Mouse (Mus musculus) kidney, embryonic 16.5 days (tissue): ENCODE results near the gene Teddm3. TPM values are rescaled to one million over a fixed set of nuclear protein-coding genes. Genes with fewer than 3 reads are reported as not detected.
A peak's percentile ranks its signal among the peaks of the same experiment; 100 is the strongest.
"Not testable (repeated sequence)": the region's sequence is repeated elsewhere in the genome, so short reads cannot be mapped to it uniquely, and the experiment has no call there.

Experiments used
- ATAC-seq: fragments of 200-750 bp; cut with Nextera tagmentation; 2 replicates; pipeline ENCODE4 v1.8.0; 2017; ENCODE audit warnings: moderate TSS enrichment; ENCODE audit not compliant: low FRiP score, low TSS enrichment
- H3K27ac ChIP-seq: fragments of 300-500 bp; sonication (generic); 2 replicates; pipeline ENCODE4 v1.5.1; 2014; ENCODE audit warnings: low read length
- H3K27me3 ChIP-seq: fragments of 300-500 bp; sonication (generic); 2 replicates; pipeline ENCODE4 v1.6.1; 2014; ENCODE audit warnings: low read length, control low read depth, mixed read lengths; ENCODE audit not compliant: insufficient read depth
- H3K36me3 ChIP-seq: fragments of 300-500 bp; sonication (generic); 2 replicates; pipeline ENCODE4 v1.6.1; 2014; ENCODE audit warnings: low read length, control low read depth, mixed read lengths; ENCODE audit not compliant: insufficient read depth
- H3K4me1 ChIP-seq: fragments of 300-500 bp; sonication (generic); 2 replicates; pipeline ENCODE4 v1.6.1; 2014; ENCODE audit warnings: low read length, control low read depth, mixed read lengths; ENCODE audit not compliant: insufficient read depth
- H3K4me2 ChIP-seq: fragments of 300-500 bp; sonication (generic); replicated peaks from 2 replicates; pipeline ENCODE4 v1.6.1; 2014; ENCODE audit warnings: low read depth, low read length
- H3K4me3 ChIP-seq: fragments of 300-500 bp; sonication (generic); 2 replicates; pipeline ENCODE4 v1.5.1; 2014; ENCODE audit warnings: mild to moderate bottlenecking, low read length
- H3K9ac ChIP-seq: fragments of 300-500 bp; sonication (generic); replicated peaks from 2 replicates; pipeline ENCODE4 v1.6.1; 2014; ENCODE audit warnings: low read length
- H3K9me3 ChIP-seq: fragments of 300-500 bp; sonication (generic); 2 replicates; pipeline ENCODE4 v1.6.1; 2016; ENCODE audit warnings: low read length, control low read depth
- WGBS: fragments of 180-500 bp; shearing (Covaris S2); extraction: QIAGEN DNeasy Blood & Tissue Kit; methylation state at CpG from one replicate; pipeline ENCODE4 v1.1.7; 2014; 5-methylcytosine and 5-hydroxymethylcytosine counted together
- polyA plus RNA-seq: library from polyadenylated mRNA; unstranded; fragments of >200 nt; fragmentation: Nextera tagmentation; extraction: Ambion mirVana; gene quantifications from 2 replicates; pipeline ENCODE4 v1.2.1, GENCODE M21; 2015

Teddm3 gene
- polyA plus RNA-seq, 1 experiment from 2014 or later, result 0.14 TPM

DNA sequence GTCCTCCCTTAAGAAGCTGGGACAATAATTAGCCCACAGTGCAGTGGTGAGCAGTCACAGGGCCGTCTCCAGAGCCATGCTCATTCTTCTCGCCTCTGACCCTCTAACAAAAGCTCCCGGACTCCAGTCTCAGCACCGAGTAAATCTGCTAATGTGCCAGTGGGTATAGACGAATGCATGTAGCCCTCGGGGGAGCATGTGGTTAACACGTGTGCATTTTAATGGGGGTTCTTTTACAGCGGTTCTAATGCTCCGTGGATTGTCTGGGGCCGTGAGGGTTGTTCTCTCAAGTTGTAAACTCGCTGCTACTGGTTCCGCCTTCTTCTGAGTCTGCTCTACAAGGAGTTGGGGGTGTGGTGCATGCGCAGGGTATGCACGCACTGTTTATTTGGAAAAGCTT lies 37.8 kb upstream of the Teddm3 start:
- Histone ChIP-seq H3K4me2 (no peak overlapping the region), H3K36me3 (no peaks in the 10 kb centered on the region), H3K27me3 (no peaks in the 10 kb centered on the region), H3K4me3 (no peak overlapping the region), H3K9me3 (no peaks in the 10 kb centered on the region), H3K27ac (no peak overlapping the region), H3K4me1 (peaks cover 4% of the 10 kb centered on the region; the same call in 1 of the 2 replicates), H3K9ac (no peak overlapping the region)
- ATAC-seq, result no peak
- 65% methylated on average over 14 of the region's 14 CpGs for WGBS

DNA sequence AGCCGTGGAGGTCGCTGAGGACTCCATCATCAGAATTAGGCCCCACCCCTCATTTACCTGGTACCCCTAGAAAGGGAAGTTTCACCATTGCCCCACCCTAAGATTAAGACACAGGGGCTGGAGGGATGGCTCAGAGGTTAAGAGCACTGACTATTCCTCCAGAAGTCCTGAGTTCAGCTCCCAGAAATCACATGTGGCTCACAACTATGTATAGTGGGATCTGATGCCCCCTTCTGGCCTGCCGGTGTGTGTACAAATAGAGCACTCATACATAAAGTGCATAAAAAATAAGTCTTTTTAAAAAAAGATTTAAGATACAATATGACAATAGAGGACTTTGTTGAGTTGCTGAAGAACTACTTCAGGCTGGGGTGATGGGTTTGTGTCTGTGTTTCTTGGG lies 34.5 kb upstream of the Teddm3 start:
- ATAC-seq, result no peak
- Histone ChIP-seq H3K36me3 (no peaks in the 10 kb centered on the region), H3K4me1 (peaks cover 4% of the 10 kb centered on the region; the same call in 1 of the 2 replicates), H3K4me2 (no peak overlapping the region), H3K4me3 (no peak overlapping the region), H3K27ac (no peak overlapping the region), H3K9ac (no peak overlapping the region), H3K9me3 (no peaks in the 10 kb centered on the region), H3K27me3 (no peaks in the 10 kb centered on the region)
- WGBS, result 77% methylated on average over 3 of the region's 3 CpGs

DNA sequence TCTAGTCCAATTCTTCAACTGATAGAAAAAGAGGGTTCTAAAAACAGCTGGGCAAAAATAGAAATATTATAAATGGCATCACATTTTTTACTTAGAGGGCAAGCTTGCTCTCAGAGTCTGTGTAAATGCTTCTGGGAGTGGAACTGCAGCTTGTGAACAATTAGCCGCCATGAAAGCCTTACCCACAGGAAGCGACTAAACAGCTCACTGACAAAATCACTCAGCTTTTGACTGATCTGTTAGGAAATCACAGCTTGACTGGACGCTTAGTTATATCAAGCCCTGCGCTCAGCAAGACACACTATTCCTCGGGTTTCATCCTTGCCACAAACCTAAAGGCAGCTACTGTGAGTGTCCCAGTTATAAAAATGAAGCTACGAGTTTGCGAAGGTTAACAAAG lies 33.8 kb upstream of the Teddm3 start:
- Histone ChIP-seq H3K27me3 (no peaks in the 10 kb centered on the region), H3K9me3 (no peaks in the 10 kb centered on the region), H3K9ac (no peak overlapping the region), H3K4me1 (peaks cover 4% of the 10 kb centered on the region; the same call in 1 of the 2 replicates), H3K4me2 (no peak overlapping the region), H3K4me3 (no peak overlapping the region), H3K27ac (no peak overlapping the region), H3K36me3 (no peaks in the 10 kb centered on the region)
- no peak for ATAC-seq
- WGBS, result 47% methylated on average over 7 of the region's 7 CpGs

DNA sequence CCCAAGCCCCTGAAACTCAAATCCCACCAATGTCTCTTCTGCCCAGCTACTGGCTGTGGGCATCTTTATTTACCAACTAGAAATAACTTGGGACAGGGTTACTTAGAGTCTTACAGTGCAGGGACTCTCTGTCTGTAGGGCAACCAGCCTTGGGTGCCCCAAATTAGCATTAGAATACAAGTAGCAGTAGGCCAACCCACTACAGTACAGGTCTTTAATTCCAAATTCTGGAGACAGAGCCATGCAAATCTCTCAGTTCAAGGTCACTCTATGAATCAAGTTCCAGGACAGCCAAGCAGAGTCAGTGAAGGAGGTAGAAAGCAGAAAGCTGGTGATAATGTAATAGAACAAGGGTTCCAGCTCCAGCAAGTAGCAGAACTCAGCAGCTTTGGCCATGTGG lies 30.9 kb upstream of the Teddm3 start:
- H3K4me3 ChIP-seq, result no peak overlapping the region
- H3K27me3 ChIP-seq, result no peaks in the 10 kb centered on the region
- no peaks in the 10 kb centered on the region for H3K9me3 ChIP-seq
- no peak overlapping the region for H3K9ac ChIP-seq
- H3K4me1 ChIP-seq, result no peaks in the 10 kb centered on the region
- no peak for ATAC-seq
- no peak overlapping the region for H3K4me2 ChIP-seq
- no peak overlapping the region for H3K27ac ChIP-seq
- no peaks in the 10 kb centered on the region for H3K36me3 ChIP-seq

DNA sequence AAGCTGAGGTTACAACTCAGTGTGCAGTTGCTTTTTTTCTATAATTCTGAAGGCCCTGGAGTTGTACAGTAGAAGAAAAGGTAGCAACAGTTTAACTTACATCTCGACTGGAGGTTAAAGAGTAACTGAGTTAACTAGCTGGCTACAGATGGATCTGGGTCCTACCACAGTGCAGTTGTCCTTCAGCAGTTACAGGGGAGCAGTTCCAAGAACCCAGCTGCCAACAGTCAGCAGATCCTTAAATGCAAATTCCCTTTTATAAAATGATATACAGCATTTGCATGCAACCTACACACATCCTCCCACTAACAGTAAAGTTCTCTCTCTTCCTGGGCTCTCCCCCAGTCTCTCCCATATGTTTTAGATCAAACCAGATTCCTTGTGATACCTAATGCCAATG lies 28.3 kb upstream of the Teddm3 start:
- WGBS, result 50% methylated on average over 1 of the region's 1 CpGs

DNA sequence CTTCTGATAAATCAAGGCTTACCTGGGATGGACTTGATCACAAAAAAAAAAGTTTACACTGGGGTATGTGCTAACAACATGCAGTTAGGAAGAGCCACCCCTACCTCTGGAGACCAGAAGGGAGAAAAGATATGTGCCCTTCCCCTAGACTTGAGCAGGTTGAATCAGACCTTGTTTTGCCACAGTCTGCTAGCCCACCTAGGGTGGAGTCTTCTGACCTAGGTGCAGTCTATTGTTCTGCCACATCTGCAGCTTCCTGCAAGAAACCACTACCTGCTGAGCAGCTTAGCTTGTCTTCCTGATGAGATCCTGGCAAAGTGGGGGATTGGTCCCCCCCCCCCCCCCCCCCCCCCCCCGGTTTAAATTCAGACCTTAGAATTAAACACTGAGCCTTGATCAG lies 21.4 kb upstream of the Teddm3 start:
- ATAC-seq, result no peak
- Histone ChIP-seq H3K27me3 (no peaks in the 10 kb centered on the region), H3K36me3 (no peaks in the 10 kb centered on the region), H3K4me2 (no peak overlapping the region), H3K4me1 (no peaks in the 10 kb centered on the region), H3K9ac (no peak overlapping the region), H3K27ac (no peak overlapping the region), H3K9me3 (no peaks in the 10 kb centered on the region), H3K4me3 (no peak overlapping the region)
- WGBS, result no CpG with 5 or more reads among the region's 1 CpGs

More for the DNA sequence above, 28.3 kb upstream of the Teddm3 start:
- H3K36me3 ChIP-seq, result no peaks in the 10 kb centered on the region
- H3K9me3 ChIP-seq, result no peaks in the 10 kb centered on the region
- H3K4me2 ChIP-seq, result no peak overlapping the region
- H3K4me3 ChIP-seq, result no peak overlapping the region
- no peak overlapping the region for H3K9ac ChIP-seq
- H3K27me3 ChIP-seq, result no peaks in the 10 kb centered on the region
- H3K4me1 ChIP-seq, result no peaks in the 10 kb centered on the region
- peak overlapping the region; percentile 54 for H3K27ac ChIP-seq
- peak; percentile 87 for ATAC-seq

DNA sequence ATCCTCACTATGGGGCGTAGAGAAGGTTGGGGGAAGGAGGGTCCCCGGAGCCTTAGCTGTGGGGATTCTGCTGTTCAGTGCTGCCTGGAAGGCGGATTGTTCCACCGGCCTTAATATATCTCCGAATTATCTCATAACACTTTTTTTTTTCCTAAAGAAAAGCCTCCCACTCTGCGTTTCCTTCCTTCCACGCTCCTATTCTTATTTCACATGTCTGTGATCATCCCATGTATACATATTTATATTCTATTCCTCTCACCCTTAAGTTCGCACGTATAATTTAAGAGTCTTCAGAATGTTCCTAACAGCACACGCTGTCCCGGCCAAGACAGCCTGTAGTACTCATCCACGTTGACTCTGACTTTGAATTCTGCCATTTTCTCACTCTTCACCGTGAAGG lies 14.9 kb upstream of the Teddm3 start:
- Histone ChIP-seq H3K9ac (no peak overlapping the region), H3K27me3 (no peaks in the 10 kb centered on the region), H3K9me3 (no peaks in the 10 kb centered on the region), H3K4me2 (no peak overlapping the region), H3K4me1 (no peaks in the 10 kb centered on the region), H3K36me3 (no peaks in the 10 kb centered on the region), H3K4me3 (no peak overlapping the region), H3K27ac (no peak overlapping the region)
- whole genome bisulfite sequencing, result 89% methylated on average over 13 of the region's 13 CpGs
- no peak for ATAC-seq

DNA sequence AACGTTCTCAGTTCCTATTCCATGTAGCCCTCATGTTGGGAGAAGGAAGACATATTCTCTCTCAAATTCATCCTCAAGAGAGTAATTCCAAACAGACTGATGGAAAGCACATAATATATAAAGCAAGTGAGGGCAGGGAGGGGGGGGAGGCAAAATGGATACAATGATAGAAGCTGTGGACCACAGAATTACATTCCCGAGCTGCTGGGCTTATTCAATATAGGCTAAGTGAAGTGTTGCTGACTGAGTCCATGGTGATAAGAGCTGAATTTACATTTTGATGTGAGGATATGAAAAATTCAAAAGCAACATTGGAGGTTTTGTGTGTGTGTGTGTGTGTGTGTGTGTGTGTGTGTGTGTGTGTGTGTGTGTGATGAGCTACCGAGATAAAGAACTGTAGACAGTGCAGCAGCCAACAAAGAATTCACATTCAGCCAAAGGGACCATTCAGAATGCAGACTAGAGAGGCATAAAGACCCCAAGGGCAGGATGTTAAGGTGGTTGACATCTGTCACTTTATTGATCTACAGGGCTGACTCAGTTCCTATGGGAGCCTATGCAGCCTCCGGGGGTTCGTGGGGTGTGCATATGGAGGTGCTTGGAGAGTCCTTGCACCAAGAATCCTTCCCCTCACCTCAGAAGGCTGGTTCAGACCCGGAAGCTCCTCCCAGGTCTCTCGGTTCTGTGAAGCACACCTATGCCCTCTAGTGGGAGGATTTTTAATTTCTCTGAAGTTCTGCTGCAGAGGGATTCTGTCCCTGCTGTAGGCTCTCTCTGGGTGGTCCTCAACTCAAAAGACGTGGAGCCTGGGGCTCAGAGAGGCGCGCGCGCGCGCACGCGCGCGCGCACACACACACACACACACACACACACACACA lies 11.8 kb upstream of the Teddm3 start:
- not testable (repeated sequence) for H3K4me2 ChIP-seq, H3K4me1 ChIP-seq, H3K27me3 ChIP-seq, H3K27ac ChIP-seq, H3K36me3 ChIP-seq, H3K4me3 ChIP-seq, H3K9me3 ChIP-seq, H3K9ac ChIP-seq
- peak; percentile 89 for ATAC-seq
- 24% methylated on average over 12 of the region's 19 CpGs for WGBS

DNA sequence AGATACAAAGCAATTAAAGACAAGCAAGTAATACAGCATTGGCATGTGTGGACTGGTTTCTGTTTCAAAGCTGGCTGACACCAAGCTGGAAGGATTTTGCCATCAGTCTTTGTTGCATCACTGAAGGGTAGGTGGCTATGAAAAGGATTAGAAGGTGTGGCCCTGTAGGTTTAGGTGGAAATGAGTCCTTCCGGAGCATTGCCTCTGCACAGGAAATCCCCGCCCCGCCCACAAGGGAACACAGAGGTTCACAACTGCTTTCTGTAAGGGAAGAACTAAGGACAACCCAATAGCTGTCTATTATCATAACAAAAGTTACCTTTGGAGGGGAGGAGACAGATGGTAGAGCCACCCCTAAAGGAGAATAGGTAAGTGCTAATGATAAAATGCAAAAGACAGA lies 9.6 kb upstream of the Teddm3 start:
- H3K9me3 ChIP-seq, H3K4me2 ChIP-seq, H3K4me1 ChIP-seq, ATAC-seq, H3K9ac ChIP-seq, H3K27ac ChIP-seq, H3K4me3 ChIP-seq, H3K36me3 ChIP-seq, H3K27me3 ChIP-seq: not testable (repeated sequence)
- WGBS, result 90% methylated on average over 3 of the region's 3 CpGs

DNA sequence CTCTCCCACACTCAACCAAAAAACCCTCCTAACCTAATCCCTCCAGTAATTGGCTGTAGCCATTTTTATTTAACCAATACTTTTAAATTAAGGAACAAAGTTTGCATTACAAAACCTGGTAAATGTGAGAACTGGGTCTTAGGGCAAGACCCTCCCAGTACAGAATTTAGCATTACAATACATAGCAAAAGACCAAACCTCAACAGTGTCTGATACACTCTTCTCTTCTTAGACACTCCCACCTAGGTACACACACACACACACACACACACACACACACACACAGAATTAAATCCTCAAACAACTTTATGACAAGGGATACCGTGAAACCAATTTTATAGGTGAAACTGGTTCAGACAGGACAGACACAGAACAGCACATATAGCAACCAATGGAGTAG lies 5.4 kb upstream of the Teddm3 start:
- H3K4me3 ChIP-seq, H3K27ac ChIP-seq, H3K4me1 ChIP-seq, H3K36me3 ChIP-seq, H3K9ac ChIP-seq, H3K27me3 ChIP-seq, H3K9me3 ChIP-seq, ATAC-seq, H3K4me2 ChIP-seq: not testable (repeated sequence)
- 94% methylated on average over 1 of the region's 1 CpGs for WGBS
